Mouse (Mus musculus): ENCODE measurements at regions not wholly inside any gene's neighbourhood (a gene's known extent, or its start where the extent isn't known, plus 50 kb on each side); places are given as distances from the start of the nearest gene placed in this dataset.

- TF ChIP-seq CTCF (IDR thresholded peaks at IDR 0.05; ENCODE audit: control insufficient read depth, insufficient read depth, insufficient read length) = no peak
- no peak for TF ChIP-seq MYOD1 (IDR thresholded peaks at IDR 0.05; ENCODE audit: control insufficient read depth, insufficient read length, low read depth)
- TF ChIP-seq CEBPB (IDR thresholded peaks at IDR 0.05; ENCODE audit: low read depth) = no peak
- no peak for TF ChIP-seq MAX (IDR thresholded peaks at IDR 0.05)
- TF ChIP-seq USF1 (IDR thresholded peaks at IDR 0.05; ENCODE audit: low read depth) = no peak
- TF ChIP-seq MYOG (IDR thresholded peaks at IDR 0.05; ENCODE audit: control insufficient read depth, extremely low read depth, insufficient read length) = no peak
Observed at GRCm38 (mm10) chr2:133716243-133716642, 164.3 kb downstream of the Bmp2 start.

All from C2C12 (cell line).